Mouse (Mus musculus): ENCODE measurements around the gene Chrna9.

DNA sequence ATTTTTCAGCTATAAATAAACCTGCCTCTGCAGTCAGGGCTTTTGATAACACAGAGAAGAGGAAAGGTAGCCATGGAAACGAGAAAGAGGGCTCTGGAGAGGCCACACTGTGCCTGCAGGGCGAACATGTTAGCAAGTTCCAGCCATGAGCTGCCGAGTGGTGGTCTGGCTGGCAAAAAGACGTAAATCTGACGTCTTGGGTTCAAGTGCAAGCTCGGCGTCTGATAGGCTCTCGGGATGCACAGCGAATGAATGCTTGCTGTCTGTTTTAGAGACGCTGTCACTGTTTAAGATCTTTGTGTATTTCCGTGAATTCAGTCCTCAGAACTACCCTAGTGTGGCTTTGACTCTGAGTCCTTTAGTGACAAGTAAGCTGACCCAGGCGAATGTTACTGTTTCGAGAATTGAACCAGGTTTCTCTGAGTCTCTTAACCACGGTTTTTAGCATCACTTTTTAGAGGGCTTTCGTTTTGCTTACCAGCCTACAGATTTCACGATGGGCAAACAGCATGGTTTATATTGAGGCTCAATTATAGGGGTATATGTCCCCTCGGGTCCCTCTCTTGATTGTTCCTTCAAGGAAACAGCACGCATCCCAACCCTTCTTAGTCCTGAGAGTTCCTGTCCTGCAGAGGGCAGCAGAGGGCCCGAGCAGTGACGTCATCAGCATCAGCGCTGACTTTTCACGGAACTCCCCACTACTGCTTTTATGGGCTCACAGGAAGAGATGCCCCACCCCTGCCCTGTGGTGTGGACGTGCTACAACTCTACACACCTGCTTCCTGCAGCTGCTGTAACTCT, 20.8 kb downstream of the Chrna9 start:
- TF ChIP-seq POLR2A (IDR thresholded peaks at IDR 0.05; ENCODE audit: low read depth, low read length), result peak; percentile 35; the same call in 1 of the 2 replicates
- TF ChIP-seq MAFK (IDR thresholded peaks at IDR 0.05; ENCODE audit: insufficient replicate concordance, low read length), result no peak
- TF ChIP-seq CTCF (conservative IDR thresholded peaks at IDR 0.05 in 1 of 2, IDR thresholded peaks at IDR 0.05 in 1 of 2; ENCODE audit: low read depth in 2 of 2, low read length in 2 of 2), result peak; percentile 51 to 69
- TF ChIP-seq MAZ (IDR thresholded peaks at IDR 0.05; ENCODE audit: low read depth, low read length), result no peak
- TF ChIP-seq ZMIZ1 (IDR thresholded peaks at IDR 0.05; ENCODE audit: low read depth, low read length), result no peak
- TF ChIP-seq USF2 (conservative IDR thresholded peaks at IDR 0.05; ENCODE audit: low read depth, low read length), result no peak
- no peak for TF ChIP-seq E2F4 (IDR thresholded peaks at IDR 0.05; ENCODE audit: insufficient replicate concordance, low read depth, low read length)
- no peak for TF ChIP-seq ZNF384 (IDR thresholded peaks at IDR 0.05; ENCODE audit: low read depth, low read length)
- TF ChIP-seq CHD1 (IDR thresholded peaks at IDR 0.05; ENCODE audit: low read depth, low read length), result no peak
- TF ChIP-seq PAX5 (IDR thresholded peaks at IDR 0.05; ENCODE audit: low read length), result no peak
- TF ChIP-seq BHLHE40 (IDR thresholded peaks at IDR 0.05; ENCODE audit: low read depth, low read length), result no peak; the same call in 1 of the 2 replicates
